Mouse (Mus musculus) kidney, embryonic 16.5 days (tissue): ENCODE measurements at regions not wholly inside any gene's neighbourhood (a gene's known extent, or its start where the extent isn't known, plus 50 kb on each side); places are given as distances from the start of the nearest gene placed in this dataset.
A peak's percentile ranks its signal among the peaks of the same experiment; 100 is the strongest.

ENCODE experiments used
- ATAC-seq: fragments of 200-750 bp; cut with Nextera tagmentation; 2 replicates; pipeline ENCODE4 v1.8.0; 2017; ENCODE audit warnings: moderate TSS enrichment; ENCODE audit not compliant: low FRiP score, low TSS enrichment
- H3K27ac ChIP-seq: fragments of 300-500 bp; sonication (generic); 2 replicates; pipeline ENCODE4 v1.5.1; 2014; ENCODE audit warnings: low read length
- H3K27me3 ChIP-seq: fragments of 300-500 bp; sonication (generic); 2 replicates; pipeline ENCODE4 v1.6.1; 2014; ENCODE audit warnings: low read length, control low read depth, mixed read lengths; ENCODE audit not compliant: insufficient read depth
- H3K36me3 ChIP-seq: fragments of 300-500 bp; sonication (generic); 2 replicates; pipeline ENCODE4 v1.6.1; 2014; ENCODE audit warnings: low read length, control low read depth, mixed read lengths; ENCODE audit not compliant: insufficient read depth
- H3K4me1 ChIP-seq: fragments of 300-500 bp; sonication (generic); 2 replicates; pipeline ENCODE4 v1.6.1; 2014; ENCODE audit warnings: low read length, control low read depth, mixed read lengths; ENCODE audit not compliant: insufficient read depth
- H3K4me2 ChIP-seq: fragments of 300-500 bp; sonication (generic); replicated peaks from 2 replicates; pipeline ENCODE4 v1.6.1; 2014; ENCODE audit warnings: low read depth, low read length
- H3K4me3 ChIP-seq: fragments of 300-500 bp; sonication (generic); 2 replicates; pipeline ENCODE4 v1.5.1; 2014; ENCODE audit warnings: mild to moderate bottlenecking, low read length
- H3K9ac ChIP-seq: fragments of 300-500 bp; sonication (generic); replicated peaks from 2 replicates; pipeline ENCODE4 v1.6.1; 2014; ENCODE audit warnings: low read length
- H3K9me3 ChIP-seq: fragments of 300-500 bp; sonication (generic); 2 replicates; pipeline ENCODE4 v1.6.1; 2016; ENCODE audit warnings: low read length, control low read depth
- WGBS: fragments of 180-500 bp; shearing (Covaris S2); extraction: QIAGEN DNeasy Blood & Tissue Kit; methylation state at CpG from one replicate; pipeline ENCODE4 v1.1.7; 2014; 5-methylcytosine and 5-hydroxymethylcytosine counted together

- Histone ChIP-seq H3K4me3 (no peak overlapping the region), H3K9ac (no peak overlapping the region), H3K4me1 (peaks cover 6% of the 10 kb centered on the region; the same call in 1 of the 2 replicates), H3K36me3 (no peaks in the 10 kb centered on the region), H3K9me3 (no peaks in the 10 kb centered on the region), H3K27ac (no peak overlapping the region), H3K4me2 (no peak overlapping the region), H3K27me3 (no peaks in the 10 kb centered on the region)
- 38% methylated on average over 13 of the region's 13 CpGs for WGBS
- no peak for ATAC-seq
Measured at GRCm38 (mm10) chr2:174199961-174200862, 83.9 kb upstream of the Gnas start.

GRCm38 (mm10) chr2:174203412-174203811 lies 80.7 kb upstream of the Gnas start:
- H3K27me3 ChIP-seq = no peaks in the 10 kb centered on the region
- no peak overlapping the region for H3K4me2 ChIP-seq
- H3K9me3 ChIP-seq = no peaks in the 10 kb centered on the region
- no peak overlapping the region for H3K9ac ChIP-seq
- ATAC-seq = peak; percentile 86; the same call in 1 of the 2 replicates
- 58% methylated on average over 11 of the region's 11 CpGs for WGBS
- peak overlapping the region; percentile 70; the same call in 1 of the 2 replicates for H3K27ac ChIP-seq
- H3K4me3 ChIP-seq = no peak overlapping the region
- H3K4me1 ChIP-seq = peaks cover 6% of the 10 kb centered on the region; the same call in 1 of the 2 replicates
- no peaks in the 10 kb centered on the region for H3K36me3 ChIP-seq

- no peaks in the 10 kb centered on the region for H3K27me3 ChIP-seq
- no peak overlapping the region for H3K27ac ChIP-seq
Measured at GRCm38 (mm10) chr2:174211681-174212080, 72.4 kb upstream of the Gnas start.

GRCm38 (mm10) chr2:174226660-174227059 lies 57.5 kb upstream of the Gnas start:
- H3K27me3 ChIP-seq = no peaks in the 10 kb centered on the region
- H3K4me1 ChIP-seq = no peaks in the 10 kb centered on the region
- no peaks in the 10 kb centered on the region for H3K9me3 ChIP-seq
- no peak overlapping the region for H3K4me2 ChIP-seq
- H3K4me3 ChIP-seq = no peak overlapping the region
- no peaks in the 10 kb centered on the region for H3K36me3 ChIP-seq
- no peak overlapping the region for H3K9ac ChIP-seq
- H3K27ac ChIP-seq = no peak overlapping the region
- ATAC-seq = no peak
- WGBS = 92% methylated on average over 1 of the region's 1 CpGs

More at GRCm38 (mm10) chr2:174211681-174212080, 72.4 kb upstream of the Gnas start:
- no peak overlapping the region for H3K4me2 ChIP-seq
- H3K4me1 ChIP-seq = no peaks in the 10 kb centered on the region
- WGBS = 50% methylated on average over 4 of the region's 4 CpGs
- H3K36me3 ChIP-seq = no peaks in the 10 kb centered on the region
- H3K4me3 ChIP-seq = no peak overlapping the region
- no peak overlapping the region for H3K9ac ChIP-seq
- H3K9me3 ChIP-seq = no peaks in the 10 kb centered on the region
- no peak for ATAC-seq
